Mouse (Mus musculus) embryonic facial prominence, embryonic 11.5 days (tissue): Measurements from ENCODE around the gene Ovol3. TPM values are rescaled to one million over a fixed set of nuclear protein-coding genes. Genes with fewer than 3 reads are reported as not detected.
"Not testable (repeated sequence)": the region's sequence is repeated elsewhere in the genome, so short reads cannot be mapped to it uniquely, and the experiment has no call there.

Experiments used
- ATAC-seq: fragments of 200-750 bp; cut with Nextera tagmentation; replicated peaks from 2 replicates; pipeline ENCODE4 v1.8.0; 2017; ENCODE audit warnings: low read depth; ENCODE audit not compliant: insufficient number of reproducible peaks, low FRiP score, low TSS enrichment
- DNase-seq: peaks from one replicate; pipeline ENCODE4 v3.0.0-alpha.2; 2015; ENCODE audit warnings: low spot score
- H3K27ac ChIP-seq: fragments of 300-500 bp; sonication (generic); replicated peaks from 2 replicates; pipeline ENCODE4 v1.5.1; 2014; ENCODE audit warnings: mild to moderate bottlenecking, low read depth, low read length, control low read depth
- H3K27me3 ChIP-seq: fragments of 300-500 bp; sonication (generic); 2 replicates; pipeline ENCODE4 v1.6.1; 2014; ENCODE audit warnings: mild to moderate bottlenecking, low read length, moderate library complexity, mixed read lengths; ENCODE audit not compliant: control insufficient read depth, insufficient read depth
- H3K36me3 ChIP-seq: fragments of 300-500 bp; sonication (generic); replicated peaks from 2 replicates; pipeline ENCODE4 v1.6.1; 2014; ENCODE audit warnings: low read depth, mild to moderate bottlenecking, low read length, moderate library complexity, mixed read lengths; ENCODE audit not compliant: control insufficient read depth, insufficient read depth
- H3K4me1 ChIP-seq: fragments of 300-500 bp; sonication (generic); 2 replicates; pipeline ENCODE4 v1.6.1; 2014; ENCODE audit warnings: low read length, mixed read lengths; ENCODE audit not compliant: control insufficient read depth, insufficient read depth
- H3K4me2 ChIP-seq: fragments of 300-500 bp; sonication (generic); 2 replicates; pipeline ENCODE4 v1.6.1; 2014; ENCODE audit warnings: low read depth, mild to moderate bottlenecking, control low read depth, low read length, moderate library complexity
- H3K4me3 ChIP-seq: fragments of 300-500 bp; sonication (generic); 2 replicates; pipeline ENCODE4 v1.5.1; 2014; ENCODE audit warnings: low read depth, low read length, control low read depth
- H3K9ac ChIP-seq: fragments of 300-500 bp; sonication (generic); replicated peaks from 2 replicates; pipeline ENCODE4 v1.6.1; 2014; ENCODE audit warnings: mild to moderate bottlenecking, control low read depth, low read length
- H3K9me3 ChIP-seq: fragments of 300-500 bp; sonication (generic); replicated peaks from 2 replicates; pipeline ENCODE4 v1.6.1; 2016; ENCODE audit warnings: mild to moderate bottlenecking, low read length, inconsistent platforms, mixed read lengths; ENCODE audit not compliant: control insufficient read depth
- WGBS: fragments of 180-500 bp; shearing (Covaris S2); extraction: QIAGEN DNeasy Blood & Tissue Kit; methylation state at CpG from one replicate; pipeline ENCODE4 v1.1.7; 2014; 5-methylcytosine and 5-hydroxymethylcytosine counted together
- polyA plus RNA-seq: library from polyadenylated mRNA; unstranded; fragments of >200 nt; fragmentation: Nextera tagmentation; extraction: Ambion mirVana; gene quantifications from 2 replicates; pipeline ENCODE4 v1.2.1, GENCODE M21; 2014

The Ovol3 gene
- polyA plus RNA-seq, 1 experiment from 2014 or later = not detected

- Histone ChIP-seq H3K4me3 (no peak overlapping the region), H3K9me3 (no peaks in the 10 kb centered on the region), H3K27me3 (no peaks in the 10 kb centered on the region), H3K27ac (no peak overlapping the region), H3K4me2 (no peak overlapping the region), H3K4me1 (no peaks in the 10 kb centered on the region), H3K36me3 (no peaks in the 10 kb centered on the region; the same call in 1 of the 2 replicates), H3K9ac (no peak overlapping the region)
- DNase-seq = no peak
- ATAC-seq = no peak
- 89% methylated on average over 4 of the region's 4 CpGs for WGBS
Measured at GRCm38 (mm10) chr7:30269641-30270040, 34.1 kb upstream of the Ovol3 start.

- DNase-seq (no peak), ATAC-seq (no peak)
- H3K9ac ChIP-seq = no peak overlapping the region
- 87% methylated on average over 3 of the region's 3 CpGs for WGBS
- no peaks in the 10 kb centered on the region for H3K4me1 ChIP-seq
- no peak overlapping the region for H3K4me2 ChIP-seq
- H3K4me3 ChIP-seq = no peak overlapping the region
- H3K9me3 ChIP-seq = no peaks in the 10 kb centered on the region
- H3K27me3 ChIP-seq = no peaks in the 10 kb centered on the region
- H3K36me3 ChIP-seq = no peaks in the 10 kb centered on the region; the same call in 1 of the 2 replicates
- no peak overlapping the region for H3K27ac ChIP-seq
Measured at GRCm38 (mm10) chr7:30266780-30267179, 31.3 kb upstream of the Ovol3 start.

GRCm38 (mm10) chr7:30265935-30266334 is 30.4 kb upstream of the Ovol3 start:
- WGBS = 86% methylated on average over 7 of the region's 7 CpGs
- Histone ChIP-seq H3K4me2 (no peak overlapping the region), H3K4me1 (no peaks in the 10 kb centered on the region), H3K36me3 (no peaks in the 10 kb centered on the region; the same call in 1 of the 2 replicates), H3K27ac (no peak overlapping the region), H3K4me3 (no peak overlapping the region), H3K9me3 (no peaks in the 10 kb centered on the region), H3K27me3 (no peaks in the 10 kb centered on the region), H3K9ac (no peak overlapping the region)
- no peak for DNase-seq
- ATAC-seq = no peak

- ATAC-seq (no peak), DNase-seq (no peak)
- Histone ChIP-seq H3K27me3 (no peaks in the 10 kb centered on the region), H3K4me1 (no peaks in the 10 kb centered on the region), H3K4me3 (no peak overlapping the region), H3K27ac (no peak overlapping the region), H3K9me3 (no peaks in the 10 kb centered on the region), H3K4me2 (no peak overlapping the region), H3K36me3 (no peaks in the 10 kb centered on the region; the same call in 1 of the 2 replicates), H3K9ac (no peak overlapping the region)
- 95% methylated on average over 5 of the region's 5 CpGs for WGBS
Measured at GRCm38 (mm10) chr7:30265531-30265930, 30.0 kb upstream of the Ovol3 start.

- DNase-seq (no peak), ATAC-seq (no peak)
- Histone ChIP-seq H3K4me3 (no peak overlapping the region), H3K9me3 (no peaks in the 10 kb centered on the region), H3K9ac (no peak overlapping the region), H3K4me1 (no peaks in the 10 kb centered on the region), H3K27me3 (no peaks in the 10 kb centered on the region), H3K4me2 (no peak overlapping the region), H3K36me3 (no peaks in the 10 kb centered on the region; the same call in 1 of the 2 replicates), H3K27ac (no peak overlapping the region)
- WGBS = 80% methylated on average over 2 of the region's 2 CpGs
Measured at GRCm38 (mm10) chr7:30265041-30265440, 29.5 kb upstream of the Ovol3 start.

GRCm38 (mm10) chr7:30251956-30252954 is 16.7 kb upstream of the Ovol3 start:
- 84% methylated on average over 12 of the region's 12 CpGs for WGBS

GRCm38 (mm10) chr7:30237374-30237773 is 1.8 kb upstream of the Ovol3 start:
- not testable (repeated sequence) for H3K36me3 ChIP-seq, H3K4me1 ChIP-seq
- WGBS = 86% methylated on average over 3 of the region's 3 CpGs

More at GRCm38 (mm10) chr7:30251956-30252954, 16.7 kb upstream of the Ovol3 start:
- Histone ChIP-seq H3K27me3 (no peaks in the 10 kb centered on the region), H3K27ac (no peak overlapping the region), H3K4me3 (no peak overlapping the region), H3K9ac (no peak overlapping the region), H3K4me2 (no peak overlapping the region), H3K4me1 (no peaks in the 10 kb centered on the region), H3K9me3 (no peaks in the 10 kb centered on the region), H3K36me3 (no peaks in the 10 kb centered on the region)
- ATAC-seq (no peak), DNase-seq (no peak)

GRCm38 (mm10) chr7:30235091-30235490 is 434 bp downstream of the Ovol3 start:
- Histone ChIP-seq H3K9ac (no peak overlapping the region), H3K27ac (no peak overlapping the region), H3K9me3 (no peaks in the 10 kb centered on the region), H3K36me3 (no peaks in the 10 kb centered on the region), H3K4me1 (no peaks in the 10 kb centered on the region; the same call in 1 of the 2 replicates), H3K4me3 (no peak overlapping the region), H3K4me2 (no peak overlapping the region), H3K27me3 (no peaks in the 10 kb centered on the region)
- 91% methylated on average over 8 of the region's 8 CpGs for WGBS
- ATAC-seq (no peak), DNase-seq (no peak)

More at GRCm38 (mm10) chr7:30237374-30237773, 1.8 kb upstream of the Ovol3 start:
- H3K27ac ChIP-seq, H3K9me3 ChIP-seq, H3K27me3 ChIP-seq, H3K9ac ChIP-seq, H3K4me3 ChIP-seq, H3K4me2 ChIP-seq, DNase-seq, ATAC-seq: not testable (repeated sequence)
